Mouse (Mus musculus): ENCODE data around the gene Gm1113.

Gene Gm1113

DNA sequence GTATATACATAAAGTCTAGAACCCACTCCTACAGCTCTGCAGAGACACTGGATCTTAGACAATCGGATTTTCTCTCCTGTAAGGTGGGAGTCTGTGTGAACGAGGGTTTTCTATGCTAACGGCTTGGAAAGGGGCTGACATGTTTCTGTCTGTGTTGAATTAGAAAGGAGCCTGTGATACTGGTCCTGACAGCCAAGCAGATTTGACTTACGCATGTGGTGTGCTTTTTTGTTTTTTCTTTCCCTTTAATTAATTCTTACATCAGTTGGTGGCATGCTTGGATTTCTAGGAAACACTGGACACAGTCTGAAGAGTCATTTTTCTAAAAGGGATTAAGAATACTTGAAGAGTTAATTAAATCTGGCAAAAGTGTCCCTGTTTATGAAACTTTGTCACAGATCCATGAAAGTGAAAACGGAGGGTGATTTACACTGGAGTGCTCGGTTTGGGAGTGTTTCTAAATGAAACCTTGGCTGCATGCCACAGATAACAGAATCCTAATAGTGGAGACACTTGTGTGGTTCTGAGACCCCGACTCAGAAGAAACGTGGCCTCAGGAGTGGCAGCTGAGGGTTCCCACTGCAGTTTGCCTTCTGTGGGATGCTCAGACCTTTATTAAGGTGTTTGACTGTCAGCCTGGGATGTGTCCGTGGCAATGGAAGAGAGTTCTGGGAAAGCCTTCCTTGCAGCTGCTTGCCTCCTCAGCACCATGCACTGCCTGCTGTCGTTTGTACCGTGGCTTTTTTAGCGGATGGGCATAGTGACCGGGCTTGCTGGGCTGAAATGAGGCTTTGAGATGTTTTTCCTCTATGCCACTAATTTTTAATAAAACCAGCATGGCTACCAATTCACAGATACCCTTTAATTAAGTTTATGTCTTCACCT lies 35.8 kb downstream of the Gm1113 start:
- no peak for DNase-seq (ENCODE audit: low spot score in 2 of 2)

DNA sequence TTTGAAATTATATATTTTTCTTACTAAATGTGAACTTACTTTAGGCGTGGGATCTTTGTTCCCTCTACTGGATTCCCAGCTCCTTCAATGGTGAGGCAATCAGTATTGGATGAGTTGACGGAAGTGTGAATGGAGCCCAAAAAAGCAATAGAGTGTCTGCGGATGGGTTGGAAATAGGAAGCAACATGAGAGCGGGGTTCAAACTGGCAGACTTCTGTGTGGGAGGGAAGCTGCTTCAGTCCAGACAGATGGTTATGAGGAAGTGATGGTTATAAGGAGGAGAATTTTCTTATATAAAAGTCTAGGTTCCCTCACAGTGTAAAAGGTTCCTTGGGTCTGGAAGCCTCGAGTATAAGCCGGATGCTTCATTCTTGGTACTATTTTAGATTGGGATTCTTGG lies 38.6 kb downstream of the Gm1113 start:
- no peak for DNase-seq (ENCODE audit: low spot score in 2 of 2)

DNA sequence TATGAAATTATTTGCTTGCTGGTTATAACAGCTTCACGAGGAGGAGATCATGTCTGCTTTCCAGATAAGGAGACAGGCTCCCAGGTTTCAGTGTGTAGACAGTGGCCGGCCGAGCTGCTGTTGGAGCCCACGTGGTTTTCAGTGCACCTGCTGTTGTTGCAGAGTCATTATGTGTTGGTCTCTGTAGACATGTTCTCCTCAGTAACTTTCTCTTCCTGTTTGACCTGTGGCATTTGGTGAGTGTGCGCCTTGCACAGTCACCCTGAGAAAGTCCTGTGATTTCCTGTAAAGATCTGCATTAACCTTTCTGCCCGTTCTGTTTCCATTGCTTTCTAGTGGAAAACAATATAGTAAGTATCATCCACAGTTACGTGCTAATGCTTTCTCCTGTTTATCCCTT lies 42.7 kb downstream of the Gm1113 start:
- DNase-seq (ENCODE audit: low spot score in 2 of 2): no peak

DNA sequence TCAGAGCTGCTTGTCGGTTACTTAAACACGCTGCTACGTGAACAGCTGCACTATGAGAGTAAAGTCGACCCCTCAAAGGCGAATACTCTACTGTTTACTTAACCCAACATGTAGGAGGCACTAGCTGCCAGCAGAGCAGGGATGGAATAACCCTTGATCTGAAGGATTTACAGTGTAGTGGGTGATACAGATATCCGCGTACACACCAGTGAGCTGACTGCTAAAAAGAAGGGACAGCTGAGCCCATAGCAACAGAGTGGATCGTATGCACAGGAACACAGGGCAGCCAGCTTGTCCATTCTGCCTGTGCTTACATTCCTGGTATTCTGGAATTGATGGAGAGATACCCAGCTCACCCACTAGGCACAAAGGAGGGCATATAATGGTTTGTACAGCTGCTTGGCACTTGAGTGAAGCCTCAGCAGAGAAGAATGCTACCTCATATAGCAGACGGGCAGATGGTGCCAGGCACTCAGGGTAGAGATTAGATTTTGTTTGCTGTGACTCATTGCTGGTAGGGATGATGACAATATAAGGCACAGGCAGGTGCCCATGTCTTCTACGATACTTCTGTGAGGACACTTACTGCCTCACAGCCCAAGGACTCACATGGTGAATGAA lies 43.9 kb downstream of the Gm1113 start:
- DNase-seq (ENCODE audit: low spot score in 2 of 2): no peak

DNA sequence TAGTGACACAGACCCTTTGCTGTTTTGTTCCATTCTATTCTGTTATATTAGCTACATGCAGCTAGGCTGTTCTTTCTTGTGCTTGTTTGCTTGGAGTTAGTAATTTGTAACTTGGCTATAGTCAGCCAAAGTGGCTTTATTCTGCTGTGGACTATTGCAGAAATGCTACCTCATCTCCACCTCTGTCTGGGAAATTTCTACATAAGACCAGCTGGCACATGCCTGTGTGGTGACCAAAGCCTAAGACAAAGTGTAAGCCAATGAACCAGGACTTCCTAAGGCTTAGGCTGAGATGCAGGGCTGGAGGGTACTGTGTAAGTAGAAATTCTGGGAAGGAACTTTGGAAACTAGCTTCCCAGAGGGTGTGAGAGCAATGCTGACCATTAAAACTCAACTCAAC lies 49.2 kb downstream of the Gm1113 start:
- no peak for DNase-seq (ENCODE audit: low spot score in 2 of 2)

DNA sequence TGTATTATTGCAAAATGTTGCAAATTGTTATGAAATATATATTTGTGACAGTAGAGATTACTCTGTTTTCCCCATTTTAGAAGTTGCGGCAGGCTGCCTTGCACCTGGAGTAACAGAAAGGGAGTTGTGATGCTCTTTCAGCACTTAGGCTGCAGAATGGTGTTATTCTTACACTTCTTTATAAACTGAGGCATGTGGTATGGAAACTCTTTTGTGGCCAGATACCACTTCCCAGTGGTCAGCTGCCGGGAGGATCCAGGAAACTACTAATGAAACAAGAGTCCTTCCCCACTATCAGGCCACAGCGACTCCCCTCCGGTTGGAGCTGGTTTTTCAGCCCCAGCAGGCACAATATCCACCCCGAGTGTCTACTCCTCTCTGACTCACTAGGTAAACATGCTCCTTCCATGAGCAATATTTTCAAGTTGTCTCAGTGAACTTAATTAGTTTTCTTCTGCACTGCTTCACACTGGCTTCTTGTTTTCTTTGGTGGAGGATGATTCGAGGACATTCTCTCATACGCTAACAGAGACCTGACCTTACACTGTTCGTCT lies 50.7 kb downstream of the Gm1113 start:
- DNase-seq (ENCODE audit: low spot score in 2 of 2): no peak

DNA sequence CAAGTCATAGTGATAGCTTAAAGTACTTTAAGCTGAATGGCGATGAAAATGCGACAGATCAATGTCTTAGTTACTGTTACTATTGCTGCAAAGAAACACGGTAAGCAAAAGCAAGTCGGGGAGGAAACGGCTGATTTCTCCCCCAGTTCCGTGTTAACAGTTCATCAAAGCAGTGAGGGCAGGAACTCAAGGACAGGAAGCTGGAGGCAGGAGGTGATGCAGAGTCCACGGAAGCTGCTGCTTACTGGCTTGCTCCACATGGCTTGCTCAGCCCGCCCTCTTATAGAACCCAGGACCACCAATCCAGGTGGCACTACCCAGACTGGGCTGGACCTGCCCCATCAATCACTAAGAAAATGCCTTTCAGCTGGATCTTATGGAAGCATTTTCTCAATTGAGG lies 58.5 kb downstream of the Gm1113 start:
- DNase-seq (ENCODE audit: low spot score in 2 of 2): no peak
